Mouse (Mus musculus) CH12.LX (cell line): ENCODE data around the gene Pxmp4. TPM values are rescaled to one million over a fixed set of nuclear protein-coding genes. Genes with fewer than 3 reads are reported as not detected.

Experiments
- DNase-seq: peaks from one replicate; pipeline ENCODE4 v3.0.0-alpha.2; 2013; ENCODE audit errors: extremely low read depth
- H3K27ac ChIP-seq: 2 replicates; pipeline ENCODE4 v1.5.1; 2012; ENCODE audit warnings: low read depth, mild to moderate bottlenecking, control low read depth, moderate library complexity; ENCODE audit not compliant: insufficient read depth
- H3K27me3 ChIP-seq: replicated peaks from 2 replicates; pipeline ENCODE3; 2012; ENCODE audit warnings: inconsistent platforms
- H3K36me3 ChIP-seq, 2 experiments: replicated peaks in 1 of 2; 2 replicates each; pipeline versions ENCODE3 to v1.6.1; 2012; ENCODE audit warnings: inconsistent platforms in 1 of 2, low read length in 1 of 2, mild to moderate bottlenecking in 1 of 2, mixed read lengths in 1 of 2, moderate library complexity in 1 of 2; ENCODE audit not compliant: control insufficient read depth in 1 of 2, insufficient read depth in 1 of 2
- H3K4me1 ChIP-seq, 2 experiments: 2 replicates each; pipeline ENCODE4 v1.6.1; 2012; ENCODE audit warnings: inconsistent platforms in 1 of 2, moderate library complexity in 1 of 2; ENCODE audit not compliant: insufficient read depth in 2 of 2, control insufficient read depth in 1 of 2
- H3K4me2 ChIP-seq: 2 replicates; pipeline ENCODE4 v1.6.1; 2012; ENCODE audit warnings: low read depth, mild to moderate bottlenecking, control low read depth; ENCODE audit not compliant: poor library complexity, insufficient read depth, severe bottlenecking
- H3K4me3 ChIP-seq, 3 experiments: fragments of 150-350 bp in 1 of 3; sonication (generic) in 1 of 3; replicated peaks in 1 of 3; 2 replicates each; pipeline versions ENCODE3 to v1.5.1; 2011 to 2012; ENCODE audit warnings: low read depth in 2 of 3, low read length in 2 of 3, mild to moderate bottlenecking in 2 of 3, moderate library complexity in 2 of 3, control low read depth in 1 of 3, improper control_type of control experiment in 1 of 3, inconsistent platforms in 1 of 3, mixed read lengths in 1 of 3; ENCODE audit not compliant: poor library complexity in 1 of 3
- H3K79me2 ChIP-seq: replicated peaks from 2 replicates; pipeline ENCODE4 v1.6.1; 2012; ENCODE audit warnings: mild to moderate bottlenecking, moderate library complexity; ENCODE audit not compliant: control insufficient read depth, poor library complexity, insufficient read depth, severe bottlenecking; ENCODE audit errors: extremely low read depth
- H3K9ac ChIP-seq: 2 replicates; pipeline ENCODE4 v1.6.1; 2012; ENCODE audit warnings: low read depth, mild to moderate bottlenecking, control low read depth, moderate library complexity; ENCODE audit not compliant: insufficient read depth
- H3K9me3 ChIP-seq: replicated peaks from 2 replicates; pipeline ENCODE3; 2012; ENCODE audit warnings: low read length, inconsistent platforms, mixed read lengths
- CHD2 ChIP-seq: IDR thresholded peaks from 2 replicates; pipeline ENCODE4 v1.6.1; 2011; ENCODE audit warnings: low read length, improper control_type of control experiment
- E2F4 ChIP-seq: IDR thresholded peaks from 2 replicates; pipeline ENCODE4 v1.6.1; 2011; ENCODE audit warnings: low read depth, low read length, improper control_type of control experiment; ENCODE audit not compliant: insufficient replicate concordance
- ELF1 ChIP-seq: IDR thresholded peaks from 2 replicates; pipeline ENCODE4 v1.6.1; 2014; ENCODE audit warnings: low read depth, mild to moderate bottlenecking, inconsistent platforms, low read length, improper control_type of control experiment
- EP300 ChIP-seq: IDR thresholded peaks from 2 replicates; pipeline ENCODE4 v1.6.1; 2011; ENCODE audit warnings: low read length, improper control_type of control experiment
- ETS1 ChIP-seq: conservative IDR thresholded peaks from 2 replicates; pipeline ENCODE4 v1.6.1; 2012; ENCODE audit warnings: low read depth, mild to moderate bottlenecking, inconsistent platforms, low read length, improper control_type of control experiment, moderate library complexity
- GABPA ChIP-seq: IDR thresholded peaks from 2 replicates; pipeline ENCODE4 v1.6.1; 2012; ENCODE audit warnings: low read depth, low read length, improper control_type of control experiment, inconsistent platforms; ENCODE audit not compliant: insufficient replicate concordance
- HCFC1 ChIP-seq: IDR thresholded peaks from 2 replicates; pipeline ENCODE4 v1.6.1; 2012; ENCODE audit warnings: low read depth, mild to moderate bottlenecking, inconsistent platforms, low read length, improper control_type of control experiment
- IRF4 ChIP-seq: IDR thresholded peaks from 2 replicates; pipeline ENCODE4 v1.6.1; 2014; ENCODE audit warnings: low read depth, mild to moderate bottlenecking, inconsistent platforms, low read length, improper control_type of control experiment
- JUND ChIP-seq: conservative IDR thresholded peaks from 2 replicates; pipeline ENCODE4 v1.6.1; 2011; ENCODE audit warnings: low read depth, low read length, improper control_type of control experiment
- KAT2A ChIP-seq: IDR thresholded peaks from 2 replicates; pipeline ENCODE4 v1.6.1; 2012; ENCODE audit warnings: low read length, improper control_type of control experiment, inconsistent platforms; ENCODE audit not compliant: insufficient replicate concordance
- MAFK ChIP-seq: IDR thresholded peaks from 2 replicates; pipeline ENCODE4 v1.6.1; 2011; ENCODE audit warnings: low read length, improper control_type of control experiment; ENCODE audit not compliant: insufficient replicate concordance
- MAX ChIP-seq: IDR thresholded peaks from 2 replicates; pipeline ENCODE4 v1.6.1; 2011; ENCODE audit warnings: low read length, improper control_type of control experiment
- MAZ ChIP-seq: IDR thresholded peaks from 2 replicates; pipeline ENCODE4 v1.6.1; 2012; ENCODE audit warnings: low read depth, mild to moderate bottlenecking, inconsistent platforms, low read length, improper control_type of control experiment, moderate library complexity
- MXI1 ChIP-seq: IDR thresholded peaks from 2 replicates; pipeline ENCODE4 v1.6.1; 2011; ENCODE audit warnings: mild to moderate bottlenecking, low read depth, low read length, improper control_type of control experiment
- MYC ChIP-seq: IDR thresholded peaks from 2 replicates; pipeline ENCODE4 v1.6.1; 2011; ENCODE audit warnings: low read depth, mild to moderate bottlenecking, improper control_type of control experiment, low read length
- NELFE ChIP-seq: IDR thresholded peaks from 2 replicates; pipeline ENCODE4 v1.6.1; 2011; ENCODE audit warnings: low read depth, low read length, improper control_type of control experiment
- NRF1 ChIP-seq: IDR thresholded peaks from 2 replicates; pipeline ENCODE4 v1.6.1; 2014; ENCODE audit warnings: low read depth, mild to moderate bottlenecking, inconsistent platforms, low read length, improper control_type of control experiment, moderate library complexity
- PAX5 ChIP-seq: IDR thresholded peaks from 2 replicates; pipeline ENCODE4 v1.6.1; 2012; ENCODE audit warnings: low read length, inconsistent platforms, mixed read lengths
- POLR2A ChIP-seq: IDR thresholded peaks from 2 replicates; pipeline ENCODE4 v1.6.1; 2011; ENCODE audit warnings: low read depth, mild to moderate bottlenecking, improper control_type of control experiment, low read length
- POLR2AphosphoS2 ChIP-seq: IDR thresholded peaks from 2 replicates; pipeline ENCODE4 v1.6.1; 2011; ENCODE audit warnings: low read depth, low read length, improper control_type of control experiment
- SIN3A ChIP-seq: IDR thresholded peaks from 2 replicates; pipeline ENCODE4 v1.6.1; 2012; ENCODE audit warnings: low read length, improper control_type of control experiment, inconsistent platforms
- SMC3 ChIP-seq: IDR thresholded peaks from 2 replicates; pipeline ENCODE4 v1.6.1; 2011; ENCODE audit warnings: low read depth, low read length, improper control_type of control experiment
- TBP ChIP-seq: conservative IDR thresholded peaks from 2 replicates; pipeline ENCODE4 v1.6.1; 2011; ENCODE audit warnings: low read depth, low read length, improper control_type of control experiment
- TCF12 ChIP-seq: IDR thresholded peaks from 2 replicates; pipeline ENCODE4 v1.6.1; 2014; ENCODE audit warnings: low read depth, mild to moderate bottlenecking, inconsistent platforms, low read length, improper control_type of control experiment
- ZC3H11A ChIP-seq: IDR thresholded peaks from 2 replicates; pipeline ENCODE4 v1.6.1; 2012; ENCODE audit warnings: low read depth, mild to moderate bottlenecking, inconsistent platforms, low read length, improper control_type of control experiment
- ZKSCAN1 ChIP-seq: IDR thresholded peaks from 2 replicates; pipeline ENCODE4 v1.6.1; 2012; ENCODE audit warnings: low read depth, inconsistent platforms, low read length, improper control_type of control experiment, borderline replicate concordance
- ZNF384 ChIP-seq: IDR thresholded peaks from 2 replicates; pipeline ENCODE4 v1.6.1; 2012; ENCODE audit warnings: low read depth, low read length, improper control_type of control experiment, inconsistent platforms
- dilution Hi-C: fragments of 300-500 bp; cut with MboI; formaldehyde crosslinking; loops from 2 replicates; pipeline ENCODE4 v1.14.3; 2020; ENCODE audit warnings: low sequenced_read_pairs; ENCODE audit not compliant: extremely low pct_unique_long_range_greater_than_20kb, extremely low pct_ligation_motif_present
- in situ Hi-C: fragments of 300-500 bp; cut with MboI; formaldehyde crosslinking; loops from 3 replicates; pipeline ENCODE4 v1.14.3; 2019; ENCODE audit warnings: low sequenced_read_pairs, low pct_ligation_motif_present, low pct_unique_long_range_greater_than_20kb, mixed read lengths
- polyA plus RNA-seq: library from polyadenylated mRNA; unstranded; fragments of >175 nt; gene quantifications from 2 replicates; pipeline ENCODE4 v1.2.1, GENCODE M21; 2012; ENCODE audit warnings: low read depth; ENCODE audit not compliant: insufficient read length
- total RNA-seq, 2 experiments: library from RNA; depleted of rRNA; stranded (reverse); fragments of 300-350 nt in 1 of 2; fragments of >200 nt in 1 of 2; gene quantifications; 2 replicates each; pipeline ENCODE4 v1.2.3; 2012 to 2014

The Pxmp4 gene
- total RNA-seq (2012; rRNA removed) = 7.2 and 7.6 TPM in 2 replicates
- total RNA-seq (2014; rRNA removed) = 8.7 and 9.4 TPM in 2 replicates
- 5.5 and 6.0 TPM in 2 replicates for polyA plus RNA-seq

GRCm38 (mm10) chr2:154603638-154604153, at the start of gene Pxmp4:
Pxmp4 (minus strand) TSS chr2:154603708.
- peak within 1 kb of the TSS; percentile 98 for H3K4me2 ChIP-seq
- in situ Hi-C loops = no loop called here
- dilution Hi-C loops = no loop called here
- DNase-seq = peak; percentile 99
- peaks cover 0 to 2% of the 10 kb centered on the region in 2 experiments for H3K36me3 ChIP-seq
- no peak for TF ChIP-seq IRF4
- peak; percentile 51; the same call in 1 of the 2 replicates for TF ChIP-seq TCF12
- TF ChIP-seq GABPA = no peak
- no peak for TF ChIP-seq JUND
- TF ChIP-seq POLR2A = peak; percentile 70
- no peak for TF ChIP-seq KAT2A
- no peak for TF ChIP-seq ZKSCAN1
- no peak for TF ChIP-seq E2F4
- TF ChIP-seq ZNF384 = no peak
- 0 out of 2 replicates have a peak, but pooled peaks have one; percentile 13 for TF ChIP-seq NRF1
- TF ChIP-seq ZC3H11A = no peak
- no peak for TF ChIP-seq MAFK
- no peak for TF ChIP-seq EP300
- no peak for TF ChIP-seq MAX
- no peak for TF ChIP-seq POLR2AphosphoS2
- no peak for TF ChIP-seq PAX5
- peak; percentile 84 for TF ChIP-seq SIN3A
- no peak for TF ChIP-seq MAZ
- TF ChIP-seq MXI1 = peak; percentile 18; the same call in 1 of the 2 replicates
- TF ChIP-seq ELF1 = no peak
- TF ChIP-seq HCFC1 = peak; percentile 15; the same call in 1 of the 2 replicates
- no peak for TF ChIP-seq ETS1
- TF ChIP-seq TBP = peak; percentile 78
- peak; percentile 93 for TF ChIP-seq CHD2
- TF ChIP-seq SMC3 = no peak
- peak; percentile 40; the same call in 1 of the 2 replicates for TF ChIP-seq MYC
- no peak for TF ChIP-seq NELFE
- H3K4me1 ChIP-seq = peaks cover 12 to 16% of the 10 kb centered on the region in 2 experiments
- H3K9me3 ChIP-seq = no peaks in the 10 kb centered on the region
- H3K27me3 ChIP-seq = peaks cover 17% of the 10 kb centered on the region
- H3K4me3 ChIP-seq = peak within 1 kb of the TSS; percentile 76 to 89 (median 79)
- H3K9ac ChIP-seq = peak within 1 kb of the TSS; percentile 53
- no peaks in the 10 kb centered on the region for H3K79me2 ChIP-seq
- no peak within 1 kb of the TSS for H3K27ac ChIP-seq
